Mouse (Mus musculus): ENCODE measurements around the gene Map3k5. TPM values are rescaled to one million over a fixed set of nuclear protein-coding genes. Genes with fewer than 3 reads are reported as not detected.

The Map3k5 gene
- polyA plus RNA-seq, 1 experiment from 2014 or later: 1.6 TPM

DNA sequence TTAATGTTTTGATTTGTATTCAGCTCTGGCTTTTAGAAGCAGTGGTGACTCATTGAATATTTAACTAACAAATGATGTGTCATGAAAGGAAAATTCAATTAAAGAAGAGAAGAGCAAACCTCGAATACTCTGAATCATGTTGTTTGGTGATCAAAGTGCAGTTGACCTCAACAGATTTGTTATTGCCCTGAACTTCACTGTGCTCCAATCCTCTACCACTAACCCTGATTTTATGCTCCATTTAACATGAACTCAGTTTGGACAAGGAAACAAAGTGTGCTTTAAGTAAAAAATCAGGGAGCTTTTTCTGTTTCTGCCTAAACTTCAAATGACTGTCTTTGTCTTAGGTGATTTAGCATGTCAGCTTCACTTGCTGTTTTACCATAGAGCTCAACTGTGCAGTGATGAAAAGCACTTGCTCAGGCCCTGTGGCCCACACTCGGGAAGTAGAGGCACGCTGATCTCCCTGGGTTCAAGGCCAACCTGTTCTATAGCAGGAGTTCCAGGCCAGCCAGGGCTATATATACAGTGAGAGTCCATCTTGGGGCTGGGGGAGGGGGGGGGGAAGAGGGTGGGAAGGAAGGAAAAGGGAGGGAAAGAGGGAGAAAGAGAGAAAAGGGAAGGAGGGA lies 57.1 kb downstream of the Map3k5 start:
- DNase-seq (ENCODE audit: low spot score) (no peak), ATAC-seq (replicated peaks; ENCODE audit: insufficient number of reproducible peaks, low FRiP score, low TSS enrichment, low read depth) (no peak)
- Histone ChIP-seq H3K4me3 (ENCODE audit: low read depth, low read length) (no peak overlapping the region), H3K9ac (replicated peaks; ENCODE audit: low read length) (no peak overlapping the region), H3K9me3 (replicated peaks; ENCODE audit: control insufficient read depth, low read length) (no peaks in the 10 kb centered on the region), H3K4me1 (ENCODE audit: control insufficient read depth, insufficient read depth, low read length) (no peaks in the 10 kb centered on the region), H3K27me3 (ENCODE audit: control insufficient read depth, insufficient read depth, low read length) (no peaks in the 10 kb centered on the region), H3K4me2 (ENCODE audit: low read depth, low read length) (no peak overlapping the region), H3K27ac (replicated peaks; ENCODE audit: low read depth, low read length) (no peak overlapping the region), H3K36me3 (replicated peaks; ENCODE audit: control insufficient read depth, insufficient read depth, low read depth, low read length) (no peaks in the 10 kb centered on the region)
- 56% methylated on average over 3 of the region's 3 CpGs for WGBS

DNA sequence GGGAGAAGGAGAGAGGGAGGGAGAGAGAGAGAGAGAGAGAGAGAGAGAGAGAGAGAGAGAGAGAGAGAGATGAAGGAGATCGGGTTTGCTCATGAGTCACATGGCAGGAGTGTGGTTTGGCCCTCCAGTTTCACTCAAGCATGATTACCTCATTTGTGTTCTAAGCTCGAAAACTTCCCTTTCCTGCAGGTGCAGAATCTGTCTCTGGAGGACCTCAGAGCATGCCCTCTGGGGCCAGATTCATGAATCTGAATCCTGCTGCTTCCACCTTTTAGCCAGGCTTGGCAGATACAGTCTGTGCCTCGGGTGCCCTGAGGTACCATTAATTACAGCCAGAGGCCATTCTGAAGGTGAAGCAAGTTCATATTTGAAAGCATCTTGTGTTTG lies 57.6 kb downstream of the Map3k5 start:
- Histone ChIP-seq H3K4me3 (ENCODE audit: low read depth, low read length) (no peak overlapping the region), H3K36me3 (replicated peaks; ENCODE audit: control insufficient read depth, insufficient read depth, low read depth, low read length) (no peaks in the 10 kb centered on the region), H3K4me2 (ENCODE audit: low read depth, low read length) (no peak overlapping the region), H3K9me3 (replicated peaks; ENCODE audit: control insufficient read depth, low read length) (no peaks in the 10 kb centered on the region), H3K9ac (replicated peaks; ENCODE audit: low read length) (no peak overlapping the region), H3K27ac (replicated peaks; ENCODE audit: low read depth, low read length) (no peak overlapping the region), H3K4me1 (ENCODE audit: control insufficient read depth, insufficient read depth, low read length) (no peaks in the 10 kb centered on the region), H3K27me3 (ENCODE audit: control insufficient read depth, insufficient read depth, low read length) (no peaks in the 10 kb centered on the region)
- DNase-seq (ENCODE audit: low spot score) (no peak), ATAC-seq (replicated peaks; ENCODE audit: insufficient number of reproducible peaks, low FRiP score, low TSS enrichment, low read depth) (no peak)
- 44% methylated on average over 3 of the region's 3 CpGs for WGBS

DNA sequence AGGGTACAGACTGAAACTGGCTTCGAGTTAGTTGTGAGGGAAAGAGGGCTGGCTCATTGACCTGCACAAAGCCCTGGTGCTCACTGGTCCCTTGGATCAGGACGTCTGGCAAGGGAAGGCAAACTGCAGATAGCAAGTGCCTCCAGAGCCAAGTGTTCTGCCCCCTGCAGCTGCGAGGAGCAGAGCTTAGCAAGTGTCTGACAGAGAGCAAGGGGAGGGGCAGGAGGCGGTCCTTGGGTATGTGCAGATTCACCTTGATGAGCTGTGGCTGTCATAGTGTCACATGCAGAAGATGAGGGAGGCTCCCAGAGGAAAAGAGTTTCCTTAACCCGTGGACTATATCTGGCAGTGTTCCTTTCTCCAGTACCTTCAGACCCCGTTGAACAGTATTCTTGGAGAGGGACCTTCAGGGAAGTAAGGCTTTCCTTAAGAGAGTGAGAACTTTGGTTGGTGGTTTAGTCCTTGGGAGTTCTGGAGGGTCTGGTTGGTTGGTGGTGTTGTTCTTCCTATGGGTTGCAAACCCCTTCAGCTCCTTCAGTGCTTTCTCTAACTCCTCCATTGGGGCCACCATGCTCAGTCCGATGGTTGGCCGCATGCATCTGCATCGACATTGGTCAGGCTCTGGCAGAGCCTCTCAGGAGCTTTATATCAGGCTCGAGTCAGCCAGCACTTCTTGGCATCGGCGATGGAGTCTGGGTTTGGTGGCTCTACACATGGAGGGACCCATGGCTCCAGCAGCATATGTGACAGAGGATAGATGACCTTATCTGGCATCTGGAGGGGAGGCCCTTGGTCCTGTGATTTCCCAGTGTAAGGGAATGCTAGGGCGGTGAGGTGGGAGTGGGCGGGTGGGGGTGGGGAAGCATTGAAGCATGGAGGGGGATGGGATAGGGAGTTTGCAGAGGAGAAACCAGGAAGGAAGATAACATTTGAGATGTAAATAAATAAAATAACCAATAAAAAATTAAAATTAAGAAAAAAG lies 60.5 kb downstream of the Map3k5 start:
- no peak overlapping the region for H3K4me3 ChIP-seq (ENCODE audit: low read depth, low read length)
- H3K27ac ChIP-seq (replicated peaks; ENCODE audit: low read depth, low read length): no peak overlapping the region
- no peaks in the 10 kb centered on the region for H3K4me1 ChIP-seq (ENCODE audit: control insufficient read depth, insufficient read depth, low read length)
- DNase-seq (ENCODE audit: low spot score) (no peak), ATAC-seq (replicated peaks; ENCODE audit: insufficient number of reproducible peaks, low FRiP score, low TSS enrichment, low read depth) (no peak)
- H3K27me3 ChIP-seq (ENCODE audit: control insufficient read depth, insufficient read depth, low read length): no peaks in the 10 kb centered on the region
- H3K36me3 ChIP-seq (replicated peaks; ENCODE audit: control insufficient read depth, insufficient read depth, low read depth, low read length): no peaks in the 10 kb centered on the region
- WGBS: 76% methylated on average over 14 of the region's 14 CpGs
- H3K4me2 ChIP-seq (ENCODE audit: low read depth, low read length): no peak overlapping the region
- no peak overlapping the region for H3K9ac ChIP-seq (replicated peaks; ENCODE audit: low read length)
- H3K9me3 ChIP-seq (replicated peaks; ENCODE audit: control insufficient read depth, low read length): no peaks in the 10 kb centered on the region

DNA sequence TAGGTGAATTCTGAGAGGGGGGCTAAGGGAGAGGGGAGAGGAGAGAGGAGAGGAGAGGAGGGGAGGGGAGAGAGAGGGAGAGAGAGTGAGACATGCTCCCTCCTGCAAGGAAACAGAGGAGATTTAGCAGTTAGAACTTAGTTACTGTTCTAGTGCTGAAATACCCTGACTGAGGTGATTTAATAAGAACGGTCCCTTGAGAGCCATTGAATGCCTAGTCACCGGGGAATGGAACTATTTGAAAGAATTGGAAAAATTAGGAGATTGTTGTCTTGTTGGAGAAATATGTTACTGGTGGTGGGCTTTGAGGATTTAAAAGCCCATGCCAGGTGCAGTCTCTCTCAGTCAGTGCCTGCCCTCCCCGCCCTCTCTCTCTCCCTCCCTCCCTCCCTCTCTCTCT lies 61.9 kb downstream of the Map3k5 start:
- Histone ChIP-seq H3K27me3 (ENCODE audit: control insufficient read depth, insufficient read depth, low read length) (no peaks in the 10 kb centered on the region), H3K4me3 (ENCODE audit: low read depth, low read length) (no peak overlapping the region), H3K36me3 (replicated peaks; ENCODE audit: control insufficient read depth, insufficient read depth, low read depth, low read length) (no peaks in the 10 kb centered on the region), H3K9ac (replicated peaks; ENCODE audit: low read length) (no peak overlapping the region), H3K27ac (replicated peaks; ENCODE audit: low read depth, low read length) (no peak overlapping the region), H3K9me3 (replicated peaks; ENCODE audit: control insufficient read depth, low read length) (no peaks in the 10 kb centered on the region), H3K4me1 (ENCODE audit: control insufficient read depth, insufficient read depth, low read length) (no peaks in the 10 kb centered on the region), H3K4me2 (ENCODE audit: low read depth, low read length) (no peak overlapping the region)
- DNase-seq (ENCODE audit: low spot score) (no peak), ATAC-seq (replicated peaks; ENCODE audit: insufficient number of reproducible peaks, low FRiP score, low TSS enrichment, low read depth) (no peak)
- 91% methylated on average over 3 of the region's 3 CpGs for WGBS

DNA sequence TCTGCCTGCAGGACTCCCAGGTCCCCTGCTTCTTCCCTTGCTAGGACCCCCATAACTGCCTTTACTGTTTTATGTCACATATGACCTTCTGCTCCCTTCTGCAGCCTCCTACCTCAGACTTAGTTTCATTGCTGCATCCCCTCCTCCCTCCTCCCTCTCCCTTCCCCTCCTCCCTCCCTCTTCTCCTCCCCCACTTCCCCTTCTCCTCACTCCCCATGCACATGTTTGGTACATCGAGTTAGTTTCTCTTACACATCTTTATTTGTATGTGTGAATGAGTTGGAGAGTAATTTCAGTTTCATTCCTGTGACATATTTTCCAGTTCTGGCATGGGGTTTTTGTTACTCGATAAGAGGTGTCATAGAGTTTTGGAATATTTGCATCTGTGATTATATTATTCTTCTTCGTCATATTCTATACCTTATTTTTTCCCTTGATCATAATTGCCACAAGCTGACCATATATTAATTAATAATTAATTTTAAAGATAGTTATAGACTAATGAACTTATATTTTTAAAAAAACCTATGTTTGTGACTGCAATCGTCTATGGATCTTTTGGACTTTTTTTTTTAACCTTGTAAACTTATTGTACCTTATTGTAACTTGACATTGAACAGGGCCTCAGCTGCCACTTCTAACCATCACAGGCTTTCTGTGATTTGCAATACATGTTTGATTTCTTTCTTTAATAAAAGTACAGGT lies 65.6 kb downstream of the Map3k5 start:
- H3K9ac ChIP-seq (replicated peaks; ENCODE audit: low read length): no peak overlapping the region
- no peaks in the 10 kb centered on the region for H3K9me3 ChIP-seq (replicated peaks; ENCODE audit: control insufficient read depth, low read length)
- no peak for ATAC-seq (replicated peaks; ENCODE audit: insufficient number of reproducible peaks, low FRiP score, low TSS enrichment, low read depth)
- H3K4me2 ChIP-seq (ENCODE audit: low read depth, low read length): no peak overlapping the region
- H3K27me3 ChIP-seq (ENCODE audit: control insufficient read depth, insufficient read depth, low read length): no peaks in the 10 kb centered on the region
- no peaks in the 10 kb centered on the region; the same call in 1 of the 2 replicates for H3K36me3 ChIP-seq (replicated peaks; ENCODE audit: control insufficient read depth, insufficient read depth, low read depth, low read length)
- H3K4me1 ChIP-seq (ENCODE audit: control insufficient read depth, insufficient read depth, low read length): no peaks in the 10 kb centered on the region
- no peak overlapping the region for H3K27ac ChIP-seq (replicated peaks; ENCODE audit: low read depth, low read length)
- H3K4me3 ChIP-seq (ENCODE audit: low read depth, low read length): no peak overlapping the region
- no peak for DNase-seq (ENCODE audit: low spot score)
- WGBS: 70% methylated on average over 4 of the region's 4 CpGs

DNA sequence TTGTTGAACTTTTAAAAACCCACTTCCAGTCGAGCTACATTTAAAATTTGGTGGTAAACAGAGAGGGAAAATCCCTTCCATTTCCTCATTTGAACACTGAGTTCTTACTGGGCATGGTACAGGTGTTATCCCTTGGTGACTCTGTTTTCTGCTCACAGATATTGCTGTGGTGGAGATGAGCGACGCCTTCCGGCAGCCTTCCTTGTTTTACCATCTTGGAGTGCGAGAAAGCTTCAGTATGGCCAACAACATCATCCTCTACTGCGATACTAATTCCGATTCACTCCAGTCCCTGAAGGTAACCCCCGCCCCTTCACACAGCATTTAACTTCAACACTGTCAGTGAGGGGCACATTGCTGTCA lies 66.1 kb downstream of the Map3k5 start:
- Histone ChIP-seq H3K27ac (replicated peaks; ENCODE audit: low read depth, low read length) (no peak overlapping the region), H3K4me3 (ENCODE audit: low read depth, low read length) (no peak overlapping the region), H3K36me3 (replicated peaks; ENCODE audit: control insufficient read depth, insufficient read depth, low read depth, low read length) (no peaks in the 10 kb centered on the region; the same call in 1 of the 2 replicates), H3K27me3 (ENCODE audit: control insufficient read depth, insufficient read depth, low read length) (no peaks in the 10 kb centered on the region), H3K4me2 (ENCODE audit: low read depth, low read length) (no peak overlapping the region), H3K4me1 (ENCODE audit: control insufficient read depth, insufficient read depth, low read length) (no peaks in the 10 kb centered on the region), H3K9ac (replicated peaks; ENCODE audit: low read length) (no peak overlapping the region), H3K9me3 (replicated peaks; ENCODE audit: control insufficient read depth, low read length) (no peaks in the 10 kb centered on the region)
- no peak for ATAC-seq (replicated peaks; ENCODE audit: insufficient number of reproducible peaks, low FRiP score, low TSS enrichment, low read depth)
- WGBS: 61% methylated on average over 8 of the region's 8 CpGs
- DNase-seq (ENCODE audit: low spot score): no peak

DNA sequence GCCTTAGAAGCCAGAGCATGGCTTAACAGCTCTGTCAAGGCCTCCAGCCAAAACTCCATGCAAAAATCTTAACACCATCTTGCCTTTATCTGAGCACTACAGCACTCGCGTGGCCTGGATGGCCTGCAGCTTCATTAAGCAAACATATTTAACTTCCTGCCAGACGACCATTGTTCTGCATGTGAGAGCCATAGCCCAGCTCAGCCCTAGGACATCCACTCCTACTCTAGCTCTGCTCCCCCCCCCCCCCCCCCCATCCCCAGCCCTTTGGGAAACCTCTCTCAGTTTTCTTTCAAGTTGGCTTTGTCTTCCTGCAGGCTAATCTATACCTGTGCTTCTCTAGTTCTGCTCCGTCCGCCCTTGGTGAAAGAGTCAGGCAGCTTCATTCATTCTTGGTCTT lies 67.7 kb downstream of the Map3k5 start:
- Histone ChIP-seq H3K9me3 (replicated peaks; ENCODE audit: control insufficient read depth, low read length) (no peaks in the 10 kb centered on the region), H3K36me3 (replicated peaks; ENCODE audit: control insufficient read depth, insufficient read depth, low read depth, low read length) (no peaks in the 10 kb centered on the region; the same call in 1 of the 2 replicates), H3K27me3 (ENCODE audit: control insufficient read depth, insufficient read depth, low read length) (no peaks in the 10 kb centered on the region), H3K9ac (replicated peaks; ENCODE audit: low read length) (no peak overlapping the region), H3K4me2 (ENCODE audit: low read depth, low read length) (no peak overlapping the region), H3K27ac (replicated peaks; ENCODE audit: low read depth, low read length) (no peak overlapping the region), H3K4me3 (ENCODE audit: low read depth, low read length) (no peak overlapping the region), H3K4me1 (ENCODE audit: control insufficient read depth, insufficient read depth, low read length) (no peaks in the 10 kb centered on the region)
- DNase-seq (ENCODE audit: low spot score): no peak
- 22% methylated on average over 5 of the region's 5 CpGs for WGBS
- peak; percentile 52; the same call in 1 of the 2 replicates for ATAC-seq (replicated peaks; ENCODE audit: insufficient number of reproducible peaks, low FRiP score, low TSS enrichment, low read depth)

Measured in embryonic facial prominence, embryonic 11.5 days (tissue).